ENCODE assay signal across 22 mouse cellular contexts in the genomic region with DNA sequence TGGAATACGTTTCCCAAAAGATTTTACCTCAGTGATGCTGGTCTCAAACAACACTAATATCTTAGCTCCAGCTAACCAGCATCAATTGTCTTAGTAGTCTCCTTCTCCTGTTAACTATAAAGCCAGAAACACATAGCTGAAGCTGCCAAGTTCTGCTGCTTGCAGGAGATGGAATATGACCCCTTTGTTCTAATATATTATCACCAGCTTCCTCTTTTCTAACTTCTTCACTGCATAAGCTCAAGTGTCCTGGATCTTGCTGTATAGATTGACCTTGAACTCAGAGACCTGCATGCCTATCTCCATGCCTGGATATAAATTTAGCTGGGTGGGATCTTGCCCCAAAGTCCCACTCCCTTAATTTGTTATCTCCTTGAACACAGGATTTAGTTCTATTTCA.
A peak's percentile ranks its signal among the peaks of the same experiment; 100 is the strongest.
DNase-seq lines count a peak whose midpoint lies in the region; ATAC-seq and TF ChIP-seq lines count a peak whose summit lies in the region.
"Had no signal": no experiment of that assay in that cellular context is flagged by ENCODE, and none has a peak within 500 bp of the region (broad histone marks: within the 10 kb centered on the region; RNA-seq: fewer than 3 reads in every experiment).

No protein-coding gene starts in this region.

- TF ChIP-seq CTCF in liver, postnatal 0 days (IDR thresholded peaks at IDR 0.05; ENCODE audit: low read depth) = no peak

- no peak overlapping the region for H3K4me2 ChIP-seq in liver, postnatal 0 days (ENCODE audit: low read depth, low read length)

- H3K4me3 ChIP-seq in liver, postnatal 0 days (ENCODE audit: low read depth, low read length) = no peak overlapping the region

- ATAC-seq in common myeloid progenitor, adult 5-6 weeks (replicated peaks; ENCODE audit: low read depth, poor library complexity, severe bottlenecking) = peak; percentile 58; the same call in 1 of the 2 replicates
- no peak for ATAC-seq in liver, postnatal 0 days
- ATAC-seq: activated CD4-positive, CD25-positive, alpha-beta regulatory T cell, adult 4 months; CD4-positive, CD25-positive, alpha-beta regulatory T cell, adult 4 months; Patski had no signal

- DNase-seq in heart, adult 11 months = peak; percentile 29
- no peak for DNase-seq in heart, adult 18-20 months
- DNase-seq in 416B (ENCODE audit: low read depth) = peak; percentile 51
- DNase-seq in kidney, postnatal 4 days = no peak
- DNase-seq in liver, postnatal 0 days = no peak
- DNase-seq: adrenal gland, adult 2 months; adrenal gland, adult 8-10 months; adrenal gland, postnatal 10 days; adrenal gland, postnatal 14 days; adrenal gland, postnatal 25 days; adrenal gland, postnatal 36 days; B cell, adult 2 months; cerebellum, adult 11 months; cerebellum, adult 11-12 months; cerebellum, adult 18-20 months; cerebellum, adult 2 months had no signal

- no peak for TF ChIP-seq EP300 in liver, postnatal 0 days (IDR thresholded peaks at IDR 0.05; ENCODE audit: low read depth)

- no peaks in the 10 kb centered on the region for H3K27me3 ChIP-seq in liver, postnatal 0 days (ENCODE audit: insufficient read depth, low read length)
- H3K27me3 ChIP-seq: CH12.LX had no signal

- no peaks in the 10 kb centered on the region for H3K9me3 ChIP-seq in liver, postnatal 0 days (ENCODE audit: low read length)
- H3K9me3 ChIP-seq: G1E had no signal

- WGBS in liver, postnatal 0 days (ENCODE audit: insufficient replicate concordance) = 66% methylated on average over 1 of the region's 1 CpGs

- no peaks in the 10 kb centered on the region for H3K36me3 ChIP-seq in liver, postnatal 0 days (replicated peaks; ENCODE audit: insufficient read depth, low read length)
- H3K36me3 ChIP-seq: G1E had no signal

- H3K4me1 ChIP-seq in liver, postnatal 0 days (ENCODE audit: insufficient read depth) = no peaks in the 10 kb centered on the region

- no peak overlapping the region for H3K9ac ChIP-seq in liver, postnatal 0 days (replicated peaks)

- no peak overlapping the region for H3K27ac ChIP-seq in liver, postnatal 0 days (ENCODE audit: low read depth)

Comparison
In these comparisons a context has a peak if more than half of its experiments do, and no peak if none do; other contexts are left out.
1. DNase-seq: peak in heart, adult 11 months (single experiment) and 416B (single experiment); none in heart, adult 18-20 months (0 of 2), kidney, postnatal 4 days (0 of 2) and liver, postnatal 0 days (single experiment).